Mouse (Mus musculus) kidney, embryonic 16.5 days (tissue): ENCODE data around the gene 4931429L15Rik. TPM values are rescaled to one million over a fixed set of nuclear protein-coding genes. Genes with fewer than 3 reads are reported as not detected.
A peak's percentile ranks its signal among the peaks of the same experiment; 100 is the strongest.
"Not testable (repeated sequence)": the region's sequence is repeated elsewhere in the genome, so short reads cannot be mapped to it uniquely, and the experiment has no call there.

ENCODE experiments used
- ATAC-seq: fragments of 200-750 bp; cut with Nextera tagmentation; 2 replicates; pipeline ENCODE4 v1.8.0; 2017; ENCODE audit warnings: moderate TSS enrichment; ENCODE audit not compliant: low FRiP score, low TSS enrichment
- H3K27ac ChIP-seq: fragments of 300-500 bp; sonication (generic); 2 replicates; pipeline ENCODE4 v1.5.1; 2014; ENCODE audit warnings: low read length
- H3K27me3 ChIP-seq: fragments of 300-500 bp; sonication (generic); 2 replicates; pipeline ENCODE4 v1.6.1; 2014; ENCODE audit warnings: low read length, control low read depth, mixed read lengths; ENCODE audit not compliant: insufficient read depth
- H3K36me3 ChIP-seq: fragments of 300-500 bp; sonication (generic); 2 replicates; pipeline ENCODE4 v1.6.1; 2014; ENCODE audit warnings: low read length, control low read depth, mixed read lengths; ENCODE audit not compliant: insufficient read depth
- H3K4me1 ChIP-seq: fragments of 300-500 bp; sonication (generic); 2 replicates; pipeline ENCODE4 v1.6.1; 2014; ENCODE audit warnings: low read length, control low read depth, mixed read lengths; ENCODE audit not compliant: insufficient read depth
- H3K4me2 ChIP-seq: fragments of 300-500 bp; sonication (generic); replicated peaks from 2 replicates; pipeline ENCODE4 v1.6.1; 2014; ENCODE audit warnings: low read depth, low read length
- H3K4me3 ChIP-seq: fragments of 300-500 bp; sonication (generic); 2 replicates; pipeline ENCODE4 v1.5.1; 2014; ENCODE audit warnings: mild to moderate bottlenecking, low read length
- H3K9ac ChIP-seq: fragments of 300-500 bp; sonication (generic); replicated peaks from 2 replicates; pipeline ENCODE4 v1.6.1; 2014; ENCODE audit warnings: low read length
- H3K9me3 ChIP-seq: fragments of 300-500 bp; sonication (generic); 2 replicates; pipeline ENCODE4 v1.6.1; 2016; ENCODE audit warnings: low read length, control low read depth
- WGBS: fragments of 180-500 bp; shearing (Covaris S2); extraction: QIAGEN DNeasy Blood & Tissue Kit; methylation state at CpG from one replicate; pipeline ENCODE4 v1.1.7; 2014; 5-methylcytosine and 5-hydroxymethylcytosine counted together
- polyA plus RNA-seq: library from polyadenylated mRNA; unstranded; fragments of >200 nt; fragmentation: Nextera tagmentation; extraction: Ambion mirVana; gene quantifications from 2 replicates; pipeline ENCODE4 v1.2.1, GENCODE M21; 2015

Gene 4931429L15Rik
- polyA plus RNA-seq, 1 experiment from 2014 or later: not detected

DNA sequence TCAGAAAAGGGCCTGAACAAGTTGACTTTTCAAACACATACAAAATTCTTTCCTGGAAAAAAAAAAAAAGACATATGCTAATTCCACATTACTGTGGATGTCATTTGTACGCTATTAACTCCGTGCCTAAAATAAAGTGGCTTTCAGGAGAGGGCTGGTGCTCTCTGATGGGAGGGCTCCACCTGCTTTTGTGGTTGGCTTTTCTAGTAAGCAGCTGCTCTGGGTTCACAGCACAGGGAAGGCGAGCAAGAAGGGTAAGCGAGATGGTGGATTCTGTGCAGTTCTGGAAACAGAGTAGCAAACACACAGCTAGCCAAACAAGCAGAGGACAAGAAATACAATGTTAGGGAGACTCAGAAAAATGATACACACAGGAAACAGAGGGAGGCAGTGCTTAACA, 18.6 kb upstream of the 4931429L15Rik start:
- no peak overlapping the region for H3K27ac ChIP-seq
- no peaks in the 10 kb centered on the region for H3K9me3 ChIP-seq
- H3K9ac ChIP-seq: no peak overlapping the region
- peaks cover 7% of the 10 kb centered on the region; the same call in 1 of the 2 replicates for H3K27me3 ChIP-seq
- 40% methylated on average over 4 of the region's 4 CpGs for WGBS
- no peak overlapping the region for H3K4me3 ChIP-seq
- H3K4me1 ChIP-seq: no peaks in the 10 kb centered on the region
- H3K4me2 ChIP-seq: no peak overlapping the region
- ATAC-seq: no peak
- no peaks in the 10 kb centered on the region for H3K36me3 ChIP-seq

DNA sequence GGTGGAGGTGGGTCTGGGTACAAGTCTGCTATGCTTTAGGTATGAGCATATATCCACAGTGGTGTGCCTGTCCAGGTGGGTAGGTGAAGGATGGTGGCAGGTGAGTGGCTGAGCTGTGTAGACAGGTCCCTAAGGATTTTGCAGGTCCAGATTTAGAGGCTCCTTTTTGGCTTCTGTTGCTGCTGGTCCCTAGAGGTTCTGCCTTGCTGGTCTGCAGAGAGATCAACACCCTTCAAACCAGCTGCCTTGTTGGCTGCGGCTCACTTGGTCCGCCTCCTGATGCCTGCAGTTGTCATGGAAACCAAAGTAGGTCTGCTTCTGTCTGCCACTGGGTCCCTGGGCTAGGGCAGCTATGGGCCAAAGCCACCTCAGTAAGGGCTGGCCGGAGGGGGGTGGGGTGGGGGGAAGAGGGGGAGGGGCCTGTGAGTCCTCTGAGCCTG, 18.1 kb upstream of the 4931429L15Rik start:
- H3K4me3 ChIP-seq: no peak overlapping the region
- no peaks in the 10 kb centered on the region for H3K4me1 ChIP-seq
- H3K4me2 ChIP-seq: no peak overlapping the region
- no peak overlapping the region for H3K27ac ChIP-seq
- peaks cover 7% of the 10 kb centered on the region; the same call in 1 of the 2 replicates for H3K27me3 ChIP-seq
- ATAC-seq: no peak; the same call in 1 of the 2 replicates
- no peak overlapping the region for H3K9ac ChIP-seq
- H3K9me3 ChIP-seq: no peaks in the 10 kb centered on the region
- no peaks in the 10 kb centered on the region for H3K36me3 ChIP-seq
- 3% methylated on average over 3 of the region's 3 CpGs for WGBS

DNA sequence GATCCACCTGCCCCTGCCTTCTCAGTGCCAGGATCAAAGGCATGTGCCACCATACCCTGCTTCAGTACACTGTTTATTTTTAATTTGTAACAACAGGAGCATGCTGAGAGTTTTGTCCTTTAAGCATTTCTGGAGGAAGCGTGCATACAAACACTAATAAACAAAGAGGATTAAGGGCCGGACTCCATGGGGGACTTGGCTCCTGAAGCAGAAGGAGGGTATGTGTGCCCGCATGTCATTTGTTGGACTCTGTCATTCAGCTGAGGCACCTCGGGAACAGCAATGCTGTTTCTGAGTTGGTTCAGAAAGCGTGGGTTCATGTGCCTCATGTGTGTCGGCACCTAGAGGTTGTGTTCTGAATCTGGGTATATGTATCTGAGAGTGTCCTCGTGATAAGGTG, 17.5 kb upstream of the 4931429L15Rik start:
- WGBS: 77% methylated on average over 7 of the region's 7 CpGs
- H3K36me3 ChIP-seq: no peaks in the 10 kb centered on the region

DNA sequence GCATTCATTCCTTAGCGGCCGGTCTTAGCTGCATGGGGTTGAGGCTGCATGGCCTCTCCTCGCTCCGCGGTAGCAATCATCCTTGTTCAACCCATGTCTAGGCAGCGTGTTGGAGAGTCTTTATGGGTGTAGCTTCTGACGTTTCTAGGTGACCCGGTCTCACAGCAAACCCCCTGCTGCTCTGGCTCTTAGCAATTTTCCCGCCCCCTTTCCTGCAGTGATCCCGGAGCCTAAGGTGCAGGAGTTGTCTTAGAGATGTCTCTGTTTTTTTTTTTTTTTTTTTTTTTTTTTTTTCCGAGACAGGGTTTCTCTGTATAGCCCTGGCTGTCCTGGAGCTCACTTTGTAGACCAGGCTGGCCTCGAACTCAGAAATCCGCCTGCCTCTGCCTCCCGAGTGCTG, 16.5 kb upstream of the 4931429L15Rik start:
- not testable (repeated sequence) for H3K27me3 ChIP-seq, H3K4me2 ChIP-seq, H3K36me3 ChIP-seq, H3K9me3 ChIP-seq, ATAC-seq, H3K4me3 ChIP-seq, H3K9ac ChIP-seq, H3K27ac ChIP-seq, H3K4me1 ChIP-seq
- 77% methylated on average over 13 of the region's 14 CpGs for WGBS

More for the DNA sequence above, 17.5 kb upstream of the 4931429L15Rik start:
- H3K27ac ChIP-seq: no peak overlapping the region
- H3K9ac ChIP-seq: no peak overlapping the region
- H3K4me2 ChIP-seq: no peak overlapping the region
- H3K27me3 ChIP-seq: peaks cover 7% of the 10 kb centered on the region; the same call in 1 of the 2 replicates
- no peaks in the 10 kb centered on the region for H3K9me3 ChIP-seq
- H3K4me3 ChIP-seq: no peak overlapping the region
- no peaks in the 10 kb centered on the region for H3K4me1 ChIP-seq
- ATAC-seq: no peak

DNA sequence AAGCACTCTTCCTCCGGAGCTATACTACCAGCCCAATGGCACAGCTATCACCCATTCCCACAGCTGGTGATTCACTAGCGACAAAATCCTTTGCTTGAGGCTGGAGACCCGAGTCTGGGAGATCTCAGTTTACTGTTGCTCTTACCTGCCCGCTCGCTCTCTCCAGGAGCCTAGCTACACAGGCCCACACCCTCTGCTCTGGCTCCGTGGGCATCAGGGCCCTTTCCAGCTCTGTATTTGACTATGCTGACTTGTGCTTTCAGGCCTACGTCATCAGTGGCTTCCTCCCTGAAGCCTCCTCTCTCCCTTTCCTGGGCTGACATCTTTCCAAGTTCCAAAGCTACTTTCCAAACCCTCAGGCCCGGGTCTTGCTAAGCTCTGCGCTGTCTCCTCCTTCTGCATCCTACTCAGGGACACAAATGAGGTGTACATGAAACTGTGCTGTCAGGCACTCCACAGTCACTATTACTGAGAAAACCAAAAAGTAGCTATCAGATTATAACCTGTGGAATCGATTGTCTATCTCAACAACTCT, 15.7 kb upstream of the 4931429L15Rik start:
- Histone ChIP-seq H3K4me2 (no peak overlapping the region), H3K4me3 (no peak overlapping the region), H3K9ac (no peak overlapping the region), H3K4me1 (no peaks in the 10 kb centered on the region), H3K9me3 (no peaks in the 10 kb centered on the region), H3K27ac (no peak overlapping the region), H3K27me3 (peaks cover 7% of the 10 kb centered on the region; the same call in 1 of the 2 replicates), H3K36me3 (no peaks in the 10 kb centered on the region)
- no peak for ATAC-seq
- 79% methylated on average over 10 of the region's 10 CpGs for WGBS

DNA sequence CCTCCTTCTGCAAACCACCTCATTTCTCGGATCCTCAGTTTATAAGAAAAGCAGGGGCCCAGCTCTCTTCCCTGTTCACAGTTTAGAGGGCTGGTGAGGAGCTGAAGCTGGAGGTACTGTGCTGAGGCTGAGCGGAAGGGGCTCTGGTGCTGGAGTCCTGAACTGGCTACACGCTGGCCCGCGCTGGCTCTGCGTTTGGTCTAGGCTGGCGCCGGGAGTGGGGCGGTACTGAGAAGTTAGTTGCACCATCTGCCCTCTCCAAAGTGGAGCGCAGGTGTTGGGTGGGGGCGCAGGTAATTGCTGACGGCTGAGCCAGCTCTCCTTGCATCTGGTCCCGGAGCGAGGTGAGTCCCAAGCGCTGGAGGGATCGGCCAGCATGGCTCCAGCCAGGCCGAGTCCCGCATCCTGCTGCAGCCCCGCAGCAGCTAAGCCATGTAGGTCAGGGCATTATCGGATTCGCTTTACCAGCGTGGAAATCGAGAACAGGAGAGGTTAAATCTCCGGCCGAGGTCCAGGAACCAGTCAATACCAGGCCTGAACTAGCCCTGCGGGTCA, 14.8 kb upstream of the 4931429L15Rik start:
- WGBS: 44% methylated on average over 26 of the region's 26 CpGs
- H3K4me3 ChIP-seq: no peak overlapping the region
- H3K4me2 ChIP-seq: no peak overlapping the region
- ATAC-seq: no peak
- H3K27me3 ChIP-seq: peaks cover 7% of the 10 kb centered on the region; the same call in 1 of the 2 replicates
- no peaks in the 10 kb centered on the region for H3K9me3 ChIP-seq
- no peak overlapping the region for H3K27ac ChIP-seq
- H3K36me3 ChIP-seq: no peaks in the 10 kb centered on the region
- H3K9ac ChIP-seq: no peak overlapping the region
- H3K4me1 ChIP-seq: peaks cover 1% of the 10 kb centered on the region

DNA sequence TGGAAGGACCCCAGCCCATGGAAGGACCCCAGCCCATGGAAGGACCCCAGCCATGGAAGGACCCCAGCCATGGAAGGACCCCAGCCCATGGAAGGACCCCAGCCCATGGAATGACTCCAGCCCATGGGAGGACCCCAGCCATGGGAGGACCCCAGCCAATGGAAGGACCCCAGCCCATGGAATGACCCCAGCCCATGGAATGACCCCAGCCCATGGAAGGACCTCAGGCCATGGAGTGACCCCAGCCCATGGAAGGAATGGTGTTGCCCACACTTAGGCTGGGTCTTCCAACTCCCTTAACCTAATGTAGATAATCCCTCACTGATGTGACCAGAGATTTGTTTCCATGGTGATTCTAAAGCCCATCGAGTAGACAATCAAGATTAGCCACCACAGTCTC, 11.5 kb upstream of the 4931429L15Rik start:
- Histone ChIP-seq H3K9ac (no peak overlapping the region), H3K4me3 (no peak overlapping the region), H3K27ac (no peak overlapping the region), H3K27me3 (peaks cover 7% of the 10 kb centered on the region; the same call in 1 of the 2 replicates), H3K4me2 (no peak overlapping the region), H3K9me3 (no peaks in the 10 kb centered on the region), H3K36me3 (no peaks in the 10 kb centered on the region), H3K4me1 (peaks cover 15% of the 10 kb centered on the region)
- no peak for ATAC-seq
- WGBS: 94% methylated on average over 1 of the region's 1 CpGs

DNA sequence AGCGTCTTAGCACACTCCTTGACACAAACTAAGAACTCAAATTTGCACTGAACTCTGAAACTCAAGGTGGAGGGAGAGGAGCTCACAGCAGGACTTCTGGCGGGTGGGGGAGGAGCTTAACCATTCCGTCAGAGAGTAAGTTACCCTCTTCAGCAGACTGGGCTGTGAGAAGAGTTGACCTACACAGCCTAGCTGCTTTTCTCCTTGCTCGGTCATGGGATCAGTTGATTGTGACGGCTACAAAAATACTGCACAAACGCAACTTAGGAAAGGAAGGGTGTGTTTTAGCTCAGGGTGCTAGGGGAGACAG, 10.8 kb upstream of the 4931429L15Rik start:
- no peaks in the 10 kb centered on the region for H3K9me3 ChIP-seq
- H3K4me3 ChIP-seq: no peak overlapping the region
- H3K27ac ChIP-seq: no peak overlapping the region
- 60% methylated on average over 6 of the region's 6 CpGs for WGBS
- H3K36me3 ChIP-seq: no peaks in the 10 kb centered on the region
- H3K9ac ChIP-seq: no peak overlapping the region
- H3K27me3 ChIP-seq: peaks cover 7% of the 10 kb centered on the region; the same call in 1 of the 2 replicates
- no peak overlapping the region for H3K4me2 ChIP-seq
- H3K4me1 ChIP-seq: peaks cover 15% of the 10 kb centered on the region
- ATAC-seq: no peak

DNA sequence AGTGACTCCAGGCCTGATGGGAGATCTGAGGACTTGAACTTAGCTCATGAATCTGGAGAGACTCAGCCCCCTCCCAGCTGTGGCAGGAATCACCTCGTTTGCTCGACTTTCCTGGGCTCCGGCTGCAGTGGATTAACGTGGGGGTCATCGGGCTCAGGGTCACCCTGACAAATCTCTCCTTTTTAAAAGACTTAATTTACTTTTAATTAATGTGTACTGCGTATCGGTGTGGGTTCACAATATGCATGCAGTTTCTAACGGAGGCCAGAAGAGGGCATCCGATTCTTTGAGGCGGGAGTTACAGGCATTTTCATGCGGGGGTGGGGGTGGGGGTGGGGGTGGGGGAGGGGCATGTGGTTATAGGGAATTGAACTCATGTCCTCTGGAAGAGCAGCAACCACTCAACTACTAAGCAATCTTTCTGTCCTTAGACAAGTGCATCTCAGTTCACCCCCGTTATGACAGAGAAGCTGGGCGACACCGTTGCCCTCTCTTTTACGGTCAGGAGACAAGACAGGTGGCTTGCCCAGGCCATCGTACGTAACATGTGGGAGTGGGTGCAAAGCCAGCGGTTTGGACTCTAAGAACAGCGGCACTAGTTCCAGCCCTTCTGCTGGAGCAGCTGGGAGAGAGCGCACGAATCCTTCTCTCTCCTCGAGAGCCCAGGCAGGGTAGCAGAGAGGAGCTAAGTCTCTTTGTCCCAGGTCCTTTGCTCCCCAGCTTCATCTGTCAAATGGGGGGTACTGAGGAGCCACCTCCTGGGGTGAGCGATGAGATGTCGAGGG, 10.2 kb upstream of the 4931429L15Rik start:
- H3K36me3 ChIP-seq: no peaks in the 10 kb centered on the region
- H3K27me3 ChIP-seq: peaks cover 5% of the 10 kb centered on the region; the same call in 1 of the 2 replicates
- H3K4me2 ChIP-seq: no peak overlapping the region
- no peak overlapping the region for H3K4me3 ChIP-seq
- ATAC-seq: no peak
- no peak overlapping the region for H3K27ac ChIP-seq
- no peak overlapping the region for H3K9ac ChIP-seq
- WGBS: 28% methylated on average over 24 of the region's 24 CpGs
- H3K9me3 ChIP-seq: no peaks in the 10 kb centered on the region
- peaks cover 15% of the 10 kb centered on the region for H3K4me1 ChIP-seq

DNA sequence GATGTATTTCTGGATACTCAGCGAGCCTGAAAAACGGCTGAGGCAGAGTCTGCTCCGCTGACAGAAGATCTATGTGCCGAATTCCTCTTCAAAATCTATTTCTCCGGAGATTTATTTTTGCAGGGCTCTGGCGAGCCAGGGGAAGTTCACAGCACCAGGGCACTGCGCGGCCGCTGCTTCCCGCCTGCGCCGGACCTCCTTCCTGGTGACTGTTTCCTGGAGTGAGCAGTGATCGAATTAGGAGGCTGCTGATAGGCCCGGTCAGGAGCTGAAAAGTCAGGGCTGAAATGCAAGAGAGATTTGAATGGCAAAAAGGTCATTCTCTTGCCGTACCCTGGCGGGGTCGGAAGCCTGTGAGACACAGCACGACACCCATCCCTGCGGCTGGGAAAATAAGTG, 9.5 kb upstream of the 4931429L15Rik start:
- no peaks in the 10 kb centered on the region for H3K36me3 ChIP-seq
- peak overlapping the region; percentile 38 for H3K4me3 ChIP-seq
- WGBS: 5% methylated on average over 19 of the region's 19 CpGs
- ATAC-seq: peak; percentile 66; the same call in 1 of the 2 replicates
- H3K4me1 ChIP-seq: peaks cover 15% of the 10 kb centered on the region
- H3K9ac ChIP-seq: peak overlapping the region; percentile 66
- H3K27ac ChIP-seq: peak overlapping the region; percentile 50
- no peaks in the 10 kb centered on the region for H3K9me3 ChIP-seq
- H3K4me2 ChIP-seq: peak overlapping the region; percentile 66
- H3K27me3 ChIP-seq: peaks cover 2% of the 10 kb centered on the region; the same call in 1 of the 2 replicates
